Mouse (Mus musculus) stomach, embryonic 14.5 days (tissue): ENCODE data around the gene Tmem201. TPM values are rescaled to one million over a fixed set of nuclear protein-coding genes. Genes with fewer than 3 reads are reported as not detected.

Experiments
- ATAC-seq: fragments of 200-750 bp; cut with Nextera tagmentation; 2 replicates; pipeline ENCODE4 v1.8.0; 2017; ENCODE audit warnings: low read depth, moderate TSS enrichment; ENCODE audit not compliant: insufficient number of reproducible peaks, insufficient read depth, low FRiP score
- H3K27ac ChIP-seq: fragments of 300-500 bp; sonication (generic); 2 replicates; pipeline ENCODE4 v1.5.1; 2014; ENCODE audit warnings: mild to moderate bottlenecking, low read length, moderate library complexity, mixed read lengths
- H3K27me3 ChIP-seq: fragments of 300-500 bp; sonication (generic); 2 replicates; pipeline ENCODE4 v1.6.1; 2014; ENCODE audit warnings: low read length, control low read depth, mixed read lengths; ENCODE audit not compliant: control insufficient read depth, insufficient read depth
- H3K36me3 ChIP-seq: fragments of 300-500 bp; sonication (generic); 2 replicates; pipeline ENCODE4 v1.6.1; 2014; ENCODE audit warnings: mild to moderate bottlenecking, control low read depth, low read length, moderate library complexity, mixed read lengths; ENCODE audit not compliant: control insufficient read depth, insufficient read depth
- H3K4me1 ChIP-seq: fragments of 300-500 bp; sonication (generic); 2 replicates; pipeline ENCODE4 v1.6.1; 2014; ENCODE audit warnings: low read length, control low read depth, mixed read lengths; ENCODE audit not compliant: control insufficient read depth, insufficient read depth
- H3K4me2 ChIP-seq: fragments of 300-500 bp; sonication (generic); replicated peaks from 2 replicates; pipeline ENCODE4 v1.6.1; 2014; ENCODE audit warnings: low read depth, low read length, control low read depth
- H3K4me3 ChIP-seq: fragments of 300-500 bp; sonication (generic); 2 replicates; pipeline ENCODE4 v1.5.1; 2014; ENCODE audit warnings: low read depth, low read length, control low read depth
- H3K9ac ChIP-seq: fragments of 300-500 bp; sonication (generic); replicated peaks from 2 replicates; pipeline ENCODE4 v1.6.1; 2014; ENCODE audit warnings: low read depth, mild to moderate bottlenecking, control low read depth, low read length, moderate library complexity, mixed read lengths
- H3K9me3 ChIP-seq: fragments of 300-500 bp; sonication (generic); 2 replicates; pipeline ENCODE4 v1.6.1; 2016; ENCODE audit warnings: low read depth, low read length, control low read depth; ENCODE audit not compliant: control insufficient read depth
- WGBS: fragments of 180-500 bp; shearing (Covaris S2); extraction: QIAGEN DNeasy Blood & Tissue Kit; methylation state at CpG from one replicate; pipeline ENCODE4 v1.1.7; 2014; 5-methylcytosine and 5-hydroxymethylcytosine counted together
- polyA plus RNA-seq: library from polyadenylated mRNA; unstranded; fragments of >200 nt; fragmentation: Nextera tagmentation; extraction: Ambion mirVana; gene quantifications from 2 replicates; pipeline ENCODE4 v1.2.1, GENCODE M21; 2014

The Tmem201 gene
- polyA plus RNA-seq, 1 experiment from 2014 or later: 21.8 TPM

DNA sequence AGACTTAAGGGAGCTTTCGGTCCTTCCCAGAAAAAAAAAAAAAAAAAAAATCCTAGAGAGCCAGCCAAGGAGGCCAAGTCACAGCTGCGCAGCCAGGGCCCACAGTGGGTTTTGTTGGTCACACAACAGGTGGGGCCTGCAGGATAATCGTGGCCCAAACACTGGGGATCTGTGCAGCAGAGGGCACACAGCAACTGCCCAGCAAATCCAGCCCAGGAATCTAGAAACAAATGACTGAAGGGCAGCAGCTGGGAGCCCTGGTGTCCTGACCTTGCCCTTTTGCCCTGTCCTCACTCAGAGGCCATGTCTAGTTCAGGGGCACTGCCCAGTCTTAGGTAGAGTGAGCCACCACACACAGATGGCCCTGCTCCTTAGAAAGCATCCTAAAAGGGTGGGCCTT is 5.5 kb downstream of the Tmem201 start:
- no peaks in the 10 kb centered on the region for H3K9me3 ChIP-seq
- no peak overlapping the region for H3K4me2 ChIP-seq
- H3K9ac ChIP-seq: no peak overlapping the region
- ATAC-seq: no peak
- WGBS: 86% methylated on average over 3 of the region's 3 CpGs
- no peaks in the 10 kb centered on the region for H3K27me3 ChIP-seq
- no peak overlapping the region for H3K4me3 ChIP-seq
- peaks cover 32% of the 10 kb centered on the region for H3K36me3 ChIP-seq
- peaks cover 37% of the 10 kb centered on the region for H3K4me1 ChIP-seq
- H3K27ac ChIP-seq: no peak overlapping the region; the same call in 1 of the 2 replicates

DNA sequence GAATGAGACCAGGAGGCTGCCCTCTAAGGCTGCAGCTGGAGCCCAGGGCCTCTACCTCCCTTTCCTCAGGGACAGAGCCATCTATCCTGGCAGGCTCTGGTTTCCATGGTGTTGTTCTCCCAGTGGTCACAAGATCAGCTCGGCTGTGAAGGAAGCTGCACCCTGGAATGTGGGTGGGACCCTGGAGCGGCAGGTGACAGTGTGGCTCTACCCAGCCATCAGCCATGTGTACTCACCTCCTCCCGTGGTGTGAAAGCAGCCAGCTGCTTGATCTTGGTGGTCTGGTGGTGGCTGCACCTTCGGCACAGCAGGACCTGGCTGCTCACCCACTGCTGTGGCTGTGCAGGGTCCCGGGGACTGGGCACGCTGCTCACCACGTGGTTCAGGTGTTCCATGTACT is 7.0 kb downstream of the Tmem201 start:
- no peak overlapping the region for H3K27ac ChIP-seq
- H3K4me2 ChIP-seq: no peak overlapping the region
- H3K36me3 ChIP-seq: peaks cover 46% of the 10 kb centered on the region
- H3K27me3 ChIP-seq: no peaks in the 10 kb centered on the region
- H3K4me3 ChIP-seq: no peak overlapping the region
- peaks cover 23% of the 10 kb centered on the region for H3K4me1 ChIP-seq
- no peak for ATAC-seq
- H3K9ac ChIP-seq: no peak overlapping the region
- 52% methylated on average over 7 of the region's 7 CpGs for WGBS
- no peaks in the 10 kb centered on the region for H3K9me3 ChIP-seq

- peaks cover 55% of the 10 kb centered on the region for H3K36me3 ChIP-seq
- no peaks in the 10 kb centered on the region for H3K27me3 ChIP-seq
- no peak overlapping the region for H3K27ac ChIP-seq
- no peak for ATAC-seq
- no peaks in the 10 kb centered on the region for H3K9me3 ChIP-seq
- no peak overlapping the region for H3K4me2 ChIP-seq
- H3K4me3 ChIP-seq: no peak overlapping the region
- WGBS: 82% methylated on average over 8 of the region's 8 CpGs
- no peak overlapping the region for H3K9ac ChIP-seq
- peaks cover 8% of the 10 kb centered on the region for H3K4me1 ChIP-seq
These were observed 9.0 kb downstream of the Tmem201 start for GRCm38 (mm10) chr4:149728810-149729209.

GRCm38 (mm10) chr4:149727636-149728035 is 10.2 kb downstream of the Tmem201 start:
- Histone ChIP-seq H3K27me3 (no peaks in the 10 kb centered on the region), H3K27ac (no peak overlapping the region), H3K4me2 (no peak overlapping the region), H3K4me1 (peaks cover under 1% of the 10 kb centered on the region; the same call in 1 of the 2 replicates), H3K9ac (no peak overlapping the region), H3K36me3 (peaks cover 61% of the 10 kb centered on the region), H3K9me3 (no peaks in the 10 kb centered on the region), H3K4me3 (no peak overlapping the region)
- ATAC-seq: no peak
- 90% methylated on average over 5 of the region's 5 CpGs for WGBS

GRCm38 (mm10) chr4:149725661-149726350 is 12.0 kb downstream of the Tmem201 start:
- peaks cover 66% of the 10 kb centered on the region for H3K36me3 ChIP-seq
- H3K27ac ChIP-seq: no peak overlapping the region
- H3K4me3 ChIP-seq: no peak overlapping the region
- no peak overlapping the region for H3K9ac ChIP-seq
- H3K4me1 ChIP-seq: no peaks in the 10 kb centered on the region
- H3K9me3 ChIP-seq: no peaks in the 10 kb centered on the region
- no peaks in the 10 kb centered on the region for H3K27me3 ChIP-seq
- WGBS: 65% methylated on average over 15 of the region's 15 CpGs
- 0 out of 2 replicates have a peak, but pooled peaks have one; percentile 20 for ATAC-seq
- H3K4me2 ChIP-seq: no peak overlapping the region

DNA sequence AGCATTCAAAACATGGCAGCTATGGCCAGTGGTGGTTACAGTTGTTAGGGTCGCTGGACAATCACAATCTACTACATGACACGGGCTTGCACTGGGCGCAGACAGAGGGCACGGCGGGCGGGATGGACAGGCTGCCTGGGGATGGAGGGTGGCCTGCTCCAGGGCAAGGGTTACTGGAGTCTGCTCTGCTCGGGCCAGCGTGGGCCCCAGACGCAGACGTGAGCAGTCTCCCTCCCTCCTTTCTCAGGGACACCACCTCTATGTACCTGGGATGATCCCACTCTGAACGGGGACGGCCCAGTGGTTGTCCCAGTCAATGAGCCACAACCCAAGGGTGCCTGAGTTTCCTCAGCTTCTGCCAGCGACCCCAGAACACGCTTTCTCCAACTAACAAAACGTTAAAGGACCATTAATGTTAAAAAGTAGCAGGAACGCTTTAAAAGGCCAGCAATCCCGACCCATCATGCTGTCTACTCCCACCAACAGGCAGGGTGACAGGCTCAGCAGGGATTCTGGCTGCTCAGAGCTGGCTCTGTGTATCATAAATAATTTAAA is 12.9 kb downstream of the Tmem201 start:
- H3K36me3 ChIP-seq: peaks cover 71% of the 10 kb centered on the region

DNA sequence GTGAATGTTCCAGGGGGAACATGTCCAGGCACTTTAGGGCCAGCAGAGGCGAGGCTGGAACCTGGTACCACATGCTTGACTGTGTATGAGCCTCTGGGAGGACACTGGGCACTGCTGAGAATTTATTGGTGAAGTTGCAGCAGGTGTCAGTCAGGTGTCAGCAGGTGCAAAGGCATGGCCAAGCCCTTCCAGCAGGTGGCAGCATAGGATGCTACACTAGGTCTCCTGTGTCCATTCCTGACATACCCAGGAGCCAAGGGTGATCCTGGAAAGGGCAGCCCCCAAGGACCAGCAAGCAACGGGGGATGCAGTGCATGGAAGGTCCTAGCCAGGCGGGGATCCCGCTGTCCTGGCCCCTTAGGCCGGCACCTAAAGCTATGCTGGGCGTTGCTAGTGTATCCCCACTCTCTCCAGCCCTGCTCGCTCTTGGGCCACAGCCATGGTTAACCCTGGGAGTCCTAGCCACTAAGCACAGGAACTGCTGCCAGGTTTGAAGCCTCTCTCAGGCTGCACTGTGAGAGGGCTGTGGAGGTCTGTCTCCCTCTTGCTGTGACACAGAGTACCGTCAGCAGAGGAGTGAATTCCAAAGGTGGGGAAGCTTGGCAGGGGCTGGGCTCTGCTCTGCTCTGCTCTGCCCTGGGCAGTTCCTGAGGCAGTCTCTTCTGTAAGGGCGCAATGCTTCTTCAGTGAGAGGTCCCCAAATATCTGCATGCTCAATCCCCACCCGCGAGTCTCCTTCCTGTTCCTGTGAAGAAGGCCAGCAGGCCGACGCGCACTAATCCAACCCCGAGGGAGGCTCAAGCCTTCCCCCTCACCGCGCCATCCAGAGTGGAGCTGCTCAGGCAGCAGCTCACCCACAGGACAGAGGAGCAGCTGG is 13.8 kb downstream of the Tmem201 start:
- Histone ChIP-seq H3K9me3 (no peaks in the 10 kb centered on the region), H3K4me2 (no peak overlapping the region), H3K36me3 (peaks cover 70% of the 10 kb centered on the region), H3K4me3 (no peak overlapping the region), H3K27me3 (no peaks in the 10 kb centered on the region), H3K9ac (no peak overlapping the region), H3K4me1 (no peaks in the 10 kb centered on the region), H3K27ac (no peak overlapping the region)
- ATAC-seq: no peak
- 77% methylated on average over 17 of the region's 17 CpGs for WGBS

More for the DNA sequence above, 12.9 kb downstream of the Tmem201 start:
- Histone ChIP-seq H3K27ac (no peak overlapping the region), H3K9ac (no peak overlapping the region), H3K4me3 (no peak overlapping the region), H3K4me2 (no peak overlapping the region), H3K4me1 (no peaks in the 10 kb centered on the region), H3K27me3 (no peaks in the 10 kb centered on the region), H3K9me3 (no peaks in the 10 kb centered on the region)
- no peak for ATAC-seq
- 87% methylated on average over 17 of the region's 17 CpGs for WGBS

DNA sequence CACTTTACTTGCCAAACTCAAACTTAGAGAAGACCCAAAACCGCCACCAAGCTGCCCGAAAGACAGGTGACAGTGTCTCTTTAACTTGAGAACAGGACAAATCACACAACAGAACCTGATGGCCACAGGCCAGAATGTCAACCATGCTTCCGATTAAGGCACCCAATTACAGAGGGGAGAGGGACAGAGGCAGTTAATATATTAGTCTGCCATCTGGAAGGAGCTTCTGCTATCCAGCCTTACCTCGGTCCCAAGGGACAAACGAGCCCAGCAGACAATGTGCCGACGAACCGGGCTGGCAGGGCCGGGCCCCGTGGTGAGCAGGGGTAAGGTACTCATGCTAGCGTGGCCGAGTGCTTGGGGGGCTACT is 14.8 kb downstream of the Tmem201 start:
- no peak overlapping the region for H3K27ac ChIP-seq
- peaks cover 71% of the 10 kb centered on the region for H3K36me3 ChIP-seq
- ATAC-seq: no peak
- H3K4me3 ChIP-seq: no peak overlapping the region
- H3K4me2 ChIP-seq: no peak overlapping the region
- H3K4me1 ChIP-seq: no peaks in the 10 kb centered on the region
- no peaks in the 10 kb centered on the region for H3K27me3 ChIP-seq
- H3K9ac ChIP-seq: no peak overlapping the region
- WGBS: 92% methylated on average over 12 of the region's 12 CpGs
- no peaks in the 10 kb centered on the region for H3K9me3 ChIP-seq
